Mouse (Mus musculus): Measurements from ENCODE around the gene Cartpt.
"Not testable (repeated sequence)": the region's sequence is repeated elsewhere in the genome, so short reads cannot be mapped to it uniquely, and the experiment has no call there.

The Cartpt gene

GRCm38 (mm10) chr13:99900965-99901364 is at the start of gene Cartpt:
Gene Cartpt, minus strand, starts transcription at chr13:99901091.
- DNase-seq (ENCODE audit: low read depth): no peak

GRCm38 (mm10) chr13:99947417-99947816 is 46.5 kb upstream of the Cartpt start:
- no peak for DNase-seq (ENCODE audit: low read depth)

GRCm38 (mm10) chr13:99943525-99943924 is 42.6 kb upstream of the Cartpt start:
- DNase-seq (ENCODE audit: low read depth): no peak

- DNase-seq (ENCODE audit: low read depth): no peak
These were observed 39.7 kb upstream of the Cartpt start for GRCm38 (mm10) chr13:99940601-99941000.

GRCm38 (mm10) chr13:99939320-99939671 is 38.4 kb upstream of the Cartpt start:
- peak; percentile 12 for DNase-seq (ENCODE audit: low read depth)

GRCm38 (mm10) chr13:99938606-99939319 is 37.9 kb upstream of the Cartpt start:
- DNase-seq (ENCODE audit: low read depth): peak; percentile 2

- no peak for DNase-seq (ENCODE audit: low read depth)
These were observed 36.9 kb upstream of the Cartpt start for GRCm38 (mm10) chr13:99937741-99938140.

GRCm38 (mm10) chr13:99932406-99932805 is 31.5 kb upstream of the Cartpt start:
- DNase-seq (ENCODE audit: low read depth): peak; percentile 6

GRCm38 (mm10) chr13:99931502-99931901 is 30.6 kb upstream of the Cartpt start:
- no peak for DNase-seq (ENCODE audit: low read depth)

- no peak for DNase-seq (ENCODE audit: low read depth)
These were observed 25.4 kb upstream of the Cartpt start for GRCm38 (mm10) chr13:99926249-99926648.

GRCm38 (mm10) chr13:99915632-99916031 is 14.7 kb upstream of the Cartpt start:
- DNase-seq (ENCODE audit: low read depth): no peak

GRCm38 (mm10) chr13:99900557-99900892 is 366 bp downstream of the Cartpt start:
- peak; percentile 2 for DNase-seq (ENCODE audit: low read depth)

GRCm38 (mm10) chr13:99899670-99900556 is 978 bp downstream of the Cartpt start:
- no peak for DNase-seq (ENCODE audit: low read depth)

- no peak for DNase-seq (ENCODE audit: low read depth)
These were observed 2.1 kb downstream of the Cartpt start for GRCm38 (mm10) chr13:99898816-99899215.

- no peak for DNase-seq (ENCODE audit: low read depth)
These were observed 15.3 kb downstream of the Cartpt start for GRCm38 (mm10) chr13:99885636-99886035.

GRCm38 (mm10) chr13:99881774-99882173 is 19.1 kb downstream of the Cartpt start:
- not testable (repeated sequence) for DNase-seq (ENCODE audit: low read depth)

- DNase-seq (ENCODE audit: low read depth): no peak
These were observed 21.2 kb downstream of the Cartpt start for GRCm38 (mm10) chr13:99879696-99880095.

GRCm38 (mm10) chr13:99872059-99872458 is 28.8 kb downstream of the Cartpt start:
- peak; percentile 7 for DNase-seq (ENCODE audit: low read depth)

- no peak for DNase-seq (ENCODE audit: low read depth)
These were observed 32.5 kb downstream of the Cartpt start for GRCm38 (mm10) chr13:99868438-99868837.

- DNase-seq (ENCODE audit: low read depth): no peak
These were observed 36.6 kb downstream of the Cartpt start for GRCm38 (mm10) chr13:99864331-99864730.

- no peak for DNase-seq (ENCODE audit: low read depth)
These were observed 40.2 kb downstream of the Cartpt start for GRCm38 (mm10) chr13:99860670-99861069.

GRCm38 (mm10) chr13:99859082-99859481 is 41.8 kb downstream of the Cartpt start:
- peak; percentile 58 for DNase-seq (ENCODE audit: low read depth)

GRCm38 (mm10) chr13:99857879-99858278 is 43.0 kb downstream of the Cartpt start:
- DNase-seq (ENCODE audit: low read depth): no peak
